Mouse (Mus musculus) cortical plate, adult 2 months (tissue): ENCODE data around the gene Homer3.

Experiments used
- CTCF ChIP-seq: fragments of 200-500 bp; IDR thresholded peaks from 2 replicates; pipeline ENCODE4 v1.5.1; 2011; ENCODE audit warnings: mild to moderate bottlenecking, control low read depth, low read length; ENCODE audit not compliant: insufficient read depth; ENCODE audit errors: extremely low read depth
- POLR2A ChIP-seq: fragments of 200-500 bp; IDR thresholded peaks from 2 replicates; pipeline ENCODE4 v1.6.1; 2011; ENCODE audit warnings: mild to moderate bottlenecking, low read length, control low read depth; ENCODE audit not compliant: insufficient read depth; ENCODE audit errors: extremely low read depth

DNA sequence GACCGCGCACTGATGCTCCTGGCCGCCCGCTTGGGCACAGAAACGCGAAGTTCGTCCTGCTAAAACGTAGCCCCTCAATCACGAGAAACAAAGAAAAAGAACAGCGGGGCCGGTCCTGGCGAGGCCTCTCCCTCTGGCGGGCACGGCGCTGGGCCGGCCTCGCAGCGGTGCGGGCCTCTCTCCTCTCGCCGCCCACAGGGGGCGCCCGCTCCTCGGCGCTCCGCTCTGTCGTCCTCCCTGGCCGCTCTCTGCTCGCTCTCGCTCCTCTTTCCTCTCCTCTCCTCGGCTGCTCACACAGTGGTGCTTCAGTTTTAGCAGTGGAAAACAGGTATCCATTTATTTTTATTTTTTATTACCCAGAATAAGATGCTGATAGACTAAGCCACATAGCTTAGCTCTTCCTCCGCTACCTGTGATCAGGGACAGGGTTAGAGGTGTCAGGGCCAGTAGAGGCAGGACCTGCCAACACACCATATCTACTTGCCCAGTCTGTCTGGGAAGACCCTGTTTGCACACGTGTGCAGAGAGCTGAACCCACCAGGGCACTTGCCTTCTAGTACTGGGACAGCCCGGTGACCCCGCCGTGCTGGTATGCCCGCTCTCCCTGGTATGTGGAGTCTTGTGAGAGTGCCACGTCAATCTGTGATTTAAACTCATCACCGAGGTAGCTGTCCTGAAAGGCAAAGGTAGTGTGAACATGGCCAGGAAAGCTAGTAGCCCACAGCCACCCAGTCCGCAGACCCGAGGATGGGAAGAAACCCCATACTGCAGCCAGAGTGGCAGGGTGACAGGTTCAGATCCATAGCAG, 49.6 kb downstream of the Homer3 start:
- TF ChIP-seq CTCF (peak; percentile 39), POLR2A (peak; percentile 28; the same call in 1 of the 2 replicates)
